Mouse (Mus musculus): Measurements from ENCODE around the gene Aldh5a1. TPM values are rescaled to one million over a fixed set of nuclear protein-coding genes. Genes with fewer than 3 reads are reported as not detected.
"Not testable (repeated sequence)": the region's sequence is repeated elsewhere in the genome, so short reads cannot be mapped to it uniquely, and the experiment has no call there.

Gene Aldh5a1
- 10 to 100 TPM; 18.9 to 21.9 (median 20.6) TPM for total RNA-seq (2022)

GRCm38 (mm10) chr13:24937108-24937838 is at the start of gene Aldh5a1:
TSS of gene Aldh5a1 (minus strand) at chr13:24937661.
- DNase-seq: peak; percentile 57

DNA sequence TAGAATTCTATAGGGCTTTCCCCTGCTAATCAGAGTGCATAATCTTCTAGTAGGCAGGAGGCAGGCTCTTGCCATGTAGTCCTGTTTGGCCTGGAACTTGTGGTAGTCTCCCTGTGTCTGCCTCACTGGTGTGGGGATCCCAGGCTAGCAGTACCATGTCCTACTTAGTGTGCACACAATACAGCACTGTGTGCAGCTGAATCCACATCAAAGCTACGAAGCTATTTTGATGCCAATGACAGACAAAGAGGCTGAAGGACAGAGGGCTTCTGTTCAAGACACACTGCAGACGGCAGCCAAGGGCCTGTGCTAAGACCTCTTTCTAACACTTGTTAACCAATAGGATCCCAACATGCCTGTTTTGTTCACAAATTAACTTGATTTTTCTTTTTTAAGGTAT is 48.0 kb upstream of the Aldh5a1 start:
- no peak for DNase-seq

DNA sequence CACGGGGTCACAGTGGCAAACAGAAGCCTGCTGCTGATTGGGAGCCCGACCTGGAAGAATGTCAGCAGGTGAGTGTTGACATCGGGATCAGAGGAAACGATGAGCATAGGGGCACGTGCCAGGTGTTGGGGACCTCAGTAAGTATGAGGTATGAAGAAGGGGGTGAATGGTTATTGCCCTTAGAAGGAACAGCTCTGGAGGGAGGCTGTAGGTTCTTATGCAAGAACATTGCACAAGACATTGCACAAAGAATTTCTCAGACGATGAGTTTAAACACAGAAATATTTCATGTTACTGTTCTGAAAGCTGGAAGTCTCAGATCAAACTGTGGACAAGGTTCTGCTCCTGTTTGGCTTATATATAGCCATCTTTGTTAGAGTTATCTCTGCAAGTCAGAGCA is 43.6 kb upstream of the Aldh5a1 start:
- DNase-seq: no peak

- DNase-seq: peak; percentile 66
These were observed 40.4 kb upstream of the Aldh5a1 start for GRCm38 (mm10) chr13:24977820-24978342.

- no peak for DNase-seq
These were observed 38.9 kb upstream of the Aldh5a1 start for GRCm38 (mm10) chr13:24976384-24976783.

DNA sequence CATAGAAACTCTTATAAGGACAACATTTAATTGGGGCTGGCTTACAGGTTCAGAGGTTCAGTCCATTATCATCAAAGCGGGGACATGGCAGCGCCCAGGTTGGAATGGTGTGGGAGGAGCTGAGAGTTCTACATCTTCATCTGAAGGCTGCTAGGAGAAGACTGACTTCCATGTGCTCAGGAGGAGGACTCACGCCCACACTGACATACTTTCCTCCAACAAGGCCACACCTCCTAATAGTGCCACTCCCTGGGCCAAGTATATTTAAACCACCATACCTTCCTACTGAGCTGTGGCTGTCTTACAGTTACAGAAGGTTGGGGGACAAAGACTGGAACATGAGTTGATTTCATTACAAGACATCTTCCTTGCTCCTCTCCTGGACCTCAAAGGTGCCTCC is 34.3 kb upstream of the Aldh5a1 start:
- not testable (repeated sequence) for DNase-seq

DNA sequence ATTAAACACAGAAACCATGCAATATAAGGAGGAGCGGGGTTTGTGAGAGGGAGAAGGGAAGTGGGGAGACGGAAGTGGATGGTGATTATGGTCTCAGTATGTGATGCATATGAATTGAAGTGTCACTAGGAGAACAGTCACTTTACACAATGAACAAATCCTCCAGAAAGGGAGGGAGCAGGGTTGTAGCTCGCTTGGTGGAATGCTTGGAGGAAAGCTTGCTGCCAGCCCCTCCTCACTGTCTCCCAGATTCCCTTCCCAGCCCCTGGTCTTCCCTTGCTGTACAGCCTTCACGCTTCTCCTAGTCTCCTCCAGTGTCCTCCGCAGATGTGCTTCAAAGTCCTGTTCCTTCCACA is 28.4 kb upstream of the Aldh5a1 start:
- DNase-seq: no peak

DNA sequence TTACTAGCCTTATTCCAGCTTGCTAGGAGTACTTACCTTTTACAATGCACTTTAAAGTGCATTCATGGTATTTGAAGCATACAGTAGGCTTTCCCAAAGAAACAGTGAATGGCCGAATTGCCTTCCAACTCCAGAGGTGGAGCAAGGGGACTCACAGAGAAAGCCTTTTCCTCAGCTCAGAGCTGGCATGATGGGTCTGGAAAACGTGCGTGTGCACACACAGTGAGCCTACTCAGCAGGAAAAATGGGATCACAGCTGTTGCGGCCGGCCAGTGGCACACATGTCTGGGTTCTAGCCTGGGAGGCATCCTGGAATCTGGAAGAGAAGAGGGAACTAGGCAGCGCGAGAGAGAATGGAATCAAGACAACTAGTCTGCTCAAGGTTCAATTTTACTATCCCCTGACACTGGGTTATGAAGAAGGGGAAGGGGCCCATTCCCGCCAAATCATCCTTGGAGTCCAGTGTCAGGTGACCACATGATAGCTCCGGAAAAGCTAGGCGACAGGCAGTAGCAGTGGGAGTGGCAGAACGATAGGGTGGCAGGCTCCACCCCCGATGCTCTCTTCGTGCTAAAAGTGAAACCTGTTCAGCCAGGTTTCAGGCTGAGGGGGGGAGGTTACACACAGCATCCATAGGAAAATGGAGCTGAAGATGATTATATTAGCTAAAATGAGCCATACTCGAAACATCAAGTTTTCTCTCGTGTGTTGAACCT is 27.8 kb upstream of the Aldh5a1 start:
- DNase-seq: no peak

GRCm38 (mm10) chr13:24962119-24962518 is 24.7 kb upstream of the Aldh5a1 start:
- DNase-seq: no peak

GRCm38 (mm10) chr13:24960084-24960483 is 22.6 kb upstream of the Aldh5a1 start:
- no peak for DNase-seq

GRCm38 (mm10) chr13:24958671-24959070 is 21.2 kb upstream of the Aldh5a1 start:
- DNase-seq: no peak

DNA sequence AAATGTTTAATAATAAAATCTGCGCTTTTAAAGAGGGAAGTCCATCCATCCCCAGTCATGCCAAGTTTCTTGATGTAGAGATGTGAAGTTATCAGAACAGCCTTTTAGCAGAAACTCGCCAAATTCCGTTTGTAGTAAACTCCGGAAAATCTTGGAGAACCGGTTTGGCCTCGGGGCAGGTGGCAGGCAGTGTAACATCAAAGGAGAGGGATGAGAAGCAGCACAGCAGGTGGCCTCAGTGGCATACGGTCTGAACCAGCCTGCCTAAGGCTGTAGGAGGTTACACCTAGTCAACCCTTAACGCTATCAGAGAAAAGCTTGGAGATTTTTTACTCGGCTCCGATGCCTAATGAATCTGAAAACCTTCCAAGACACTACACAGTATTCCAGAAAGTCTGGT is 18.0 kb upstream of the Aldh5a1 start:
- no peak for DNase-seq

DNA sequence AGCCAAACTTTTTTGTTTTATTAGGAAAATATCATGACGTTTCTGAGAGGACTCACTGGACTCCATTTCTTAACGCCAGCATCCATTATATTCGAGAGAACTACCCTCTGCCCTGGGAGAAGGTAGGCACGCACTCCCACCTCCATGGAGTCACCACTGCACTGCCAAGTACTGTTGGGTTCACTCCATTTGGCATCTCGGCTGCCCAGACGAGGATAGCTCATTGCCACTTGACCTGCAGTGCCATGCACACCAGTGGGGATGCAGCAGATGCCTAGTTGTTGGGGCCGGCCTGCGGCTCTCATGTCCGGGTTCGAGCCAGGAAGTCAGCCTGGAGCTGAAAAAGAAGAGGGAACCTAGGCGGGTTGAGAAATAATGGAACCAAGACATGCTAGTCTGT is 17.6 kb upstream of the Aldh5a1 start:
- no peak for DNase-seq

DNA sequence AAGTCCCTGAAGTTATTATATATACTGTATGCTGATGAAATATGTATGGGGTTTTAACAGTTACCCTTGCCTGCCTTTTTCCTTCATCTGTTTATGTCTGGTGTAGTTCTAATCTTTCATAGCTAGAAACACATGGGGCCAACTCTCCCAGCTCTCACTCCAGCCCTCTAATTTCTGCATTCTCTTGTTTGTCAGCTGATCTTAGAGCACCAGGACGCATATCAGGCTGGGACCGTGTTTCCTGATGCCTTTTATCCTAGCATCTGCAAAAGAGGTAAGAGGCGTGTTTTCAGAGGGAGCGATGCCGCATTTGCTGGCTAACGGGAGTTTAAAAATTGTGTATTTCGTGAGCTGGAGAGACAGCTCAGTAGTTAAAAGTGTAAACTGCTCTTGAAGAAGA is 15.2 kb upstream of the Aldh5a1 start:
- DNase-seq: no peak

DNA sequence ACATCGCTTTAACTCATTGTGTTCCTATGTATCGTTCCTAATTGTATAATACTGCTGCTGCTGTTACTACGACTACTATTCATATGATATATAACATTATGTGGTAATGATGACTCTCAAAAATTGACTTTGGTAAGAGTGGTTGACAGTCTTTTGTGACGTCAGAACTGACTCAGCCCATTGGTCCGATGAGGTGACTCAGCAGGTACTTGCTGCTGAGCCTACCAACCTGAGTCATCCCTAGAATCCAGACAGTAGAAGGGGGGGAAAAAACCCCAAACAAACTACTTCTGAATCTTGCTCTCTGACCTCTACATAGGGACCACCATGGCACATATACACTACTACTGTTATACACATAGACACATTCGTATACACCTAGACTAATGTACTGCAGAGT is 11.4 kb upstream of the Aldh5a1 start:
- no peak for DNase-seq

GRCm38 (mm10) chr13:24947158-24947557 is 9.7 kb upstream of the Aldh5a1 start:
- DNase-seq: no peak

GRCm38 (mm10) chr13:24945567-24945966 is 8.1 kb upstream of the Aldh5a1 start:
- no peak for DNase-seq

GRCm38 (mm10) chr13:24943303-24943702 is 5.8 kb upstream of the Aldh5a1 start:
- DNase-seq: no peak

DNA sequence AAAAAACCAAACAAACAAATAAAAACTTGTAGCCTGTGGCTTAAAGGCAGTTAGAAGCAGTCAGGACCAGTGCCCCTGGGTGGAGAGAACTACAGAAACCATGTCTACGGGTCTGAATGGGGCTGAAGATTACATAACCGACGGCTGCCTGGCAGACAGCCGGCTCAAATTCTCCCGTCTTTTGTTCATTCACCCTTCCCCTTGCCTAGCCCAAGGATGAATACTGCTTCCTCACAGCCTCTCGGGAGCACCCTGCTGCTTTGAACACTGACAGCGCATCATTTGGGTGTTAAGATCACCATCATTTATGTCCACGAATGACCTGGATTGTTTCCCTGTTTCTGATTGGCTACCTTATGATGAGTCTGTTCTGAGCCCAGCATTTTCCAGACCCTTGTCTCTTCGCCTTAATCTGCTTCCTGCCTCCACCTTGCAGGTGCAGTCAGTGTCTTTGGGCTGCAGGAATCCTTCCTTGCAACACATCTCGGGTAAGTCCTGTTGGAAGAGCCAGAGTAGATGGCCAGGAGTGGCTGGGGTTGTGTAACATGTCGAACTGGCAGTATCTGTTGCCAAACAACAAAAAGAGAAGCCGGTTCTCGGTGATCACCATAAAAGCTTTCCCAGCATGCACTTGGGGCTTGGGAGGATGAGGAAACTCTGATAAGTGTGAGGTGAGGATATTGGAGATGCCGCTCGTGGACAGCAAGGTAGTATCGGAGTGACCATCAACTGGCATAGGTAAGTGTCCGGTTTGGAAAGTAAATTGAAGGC is 5.2 kb upstream of the Aldh5a1 start, which contains the start of gene Gpld1:
Gene Gpld1, plus strand, starts transcription at position 641 of the 771 bp plus-strand sequence.
- DNase-seq: no peak

GRCm38 (mm10) chr13:24939472-24939871 is 2.0 kb upstream of the Aldh5a1 start:
- DNase-seq: no peak

- DNase-seq: peak; percentile 55
These were observed 1.2 kb upstream of the Aldh5a1 start for GRCm38 (mm10) chr13:24938683-24939082.

DNA sequence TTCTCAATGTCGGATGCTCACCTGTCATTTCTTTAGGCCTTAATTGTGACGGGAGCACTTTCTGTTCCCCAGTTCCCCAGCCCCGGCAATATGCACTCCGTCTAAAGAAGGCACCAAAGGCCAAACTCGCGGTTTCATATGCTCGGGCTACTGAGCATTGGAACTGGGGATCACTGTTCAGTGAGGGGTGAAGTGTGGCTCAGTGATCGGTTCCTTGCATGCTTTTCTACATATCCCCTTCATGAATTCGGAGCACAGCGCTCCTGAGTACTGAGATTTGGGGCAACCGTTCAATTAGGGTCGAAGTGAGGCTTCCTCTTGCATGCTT is 342 bp upstream of the Aldh5a1 start:
- no peak for DNase-seq

GRCm38 (mm10) chr13:24936772-24937107 is 721 bp downstream of the Aldh5a1 start:
- DNase-seq: no peak
